Mouse (Mus musculus) midbrain, embryonic 12.5 days (tissue): ENCODE data around the gene Tbc1d13. TPM values are rescaled to one million over a fixed set of nuclear protein-coding genes. Genes with fewer than 3 reads are reported as not detected.
"Not testable (repeated sequence)": the region's sequence is repeated elsewhere in the genome, so short reads cannot be mapped to it uniquely, and the experiment has no call there.

ENCODE experiments used
- ATAC-seq: fragments of 200-750 bp; cut with Nextera tagmentation; 2 replicates; pipeline ENCODE4 v1.8.0; 2017; ENCODE audit warnings: low read depth, moderate TSS enrichment, moderate library complexity; ENCODE audit not compliant: low FRiP score
- H3K27ac ChIP-seq: fragments of 300-500 bp; sonication (generic); replicated peaks from 2 replicates; pipeline ENCODE4 v1.5.1; 2016; ENCODE audit warnings: mild to moderate bottlenecking
- H3K27me3 ChIP-seq: fragments of 300-500 bp; sonication (generic); 2 replicates; pipeline ENCODE4 v1.6.1; 2016; ENCODE audit warnings: mild to moderate bottlenecking
- H3K36me3 ChIP-seq: fragments of 300-500 bp; sonication (generic); 2 replicates; pipeline ENCODE4 v1.6.1; 2016
- H3K4me1 ChIP-seq: fragments of 300-500 bp; sonication (generic); 2 replicates; pipeline ENCODE4 v1.6.1; 2016
- H3K4me2 ChIP-seq: fragments of 300-500 bp; sonication (generic); replicated peaks from 2 replicates; pipeline ENCODE4 v1.6.1; 2016; ENCODE audit warnings: mild to moderate bottlenecking, moderate library complexity
- H3K4me3 ChIP-seq: fragments of 300-500 bp; sonication (generic); 2 replicates; pipeline ENCODE4 v1.5.1; 2016; ENCODE audit warnings: mild to moderate bottlenecking
- H3K9ac ChIP-seq: fragments of 300-500 bp; sonication (generic); replicated peaks from 2 replicates; pipeline ENCODE4 v1.6.1; 2016; ENCODE audit warnings: mild to moderate bottlenecking, moderate library complexity
- H3K9me3 ChIP-seq: fragments of 300-500 bp; sonication (generic); 2 replicates; pipeline ENCODE4 v1.6.1; 2016; ENCODE audit warnings: mild to moderate bottlenecking
- WGBS: fragments of 180-500 bp; shearing (Covaris S2); methylation state at CpG from one replicate; pipeline ENCODE4 v1.1.7; 2016; 5-methylcytosine and 5-hydroxymethylcytosine counted together
- polyA plus RNA-seq: library from polyadenylated mRNA; unstranded; fragments of >200 nt; fragmentation: Nextera tagmentation; extraction: Ambion mirVana; gene quantifications from 2 replicates; pipeline ENCODE4 v1.2.1, GENCODE M21; 2016

Tbc1d13 gene
- polyA plus RNA-seq, 1 experiment from 2014 or later = 11.2 TPM

- peaks cover 8% of the 10 kb centered on the region; the same call in 1 of the 2 replicates for H3K9me3 ChIP-seq
- H3K27me3 ChIP-seq = no peaks in the 10 kb centered on the region
- no peaks in the 10 kb centered on the region for H3K4me1 ChIP-seq
- H3K9ac ChIP-seq = no peak overlapping the region
- H3K4me3 ChIP-seq = no peak overlapping the region
- ATAC-seq = no peak
- H3K4me2 ChIP-seq = no peak overlapping the region
- H3K36me3 ChIP-seq = no peaks in the 10 kb centered on the region
- H3K27ac ChIP-seq = no peak overlapping the region
- WGBS = 61% methylated on average over 4 of the region's 4 CpGs
Measured at GRCm38 (mm10) chr2:30166677-30167076, 33.1 kb downstream of the Tbc1d13 start.

DNA sequence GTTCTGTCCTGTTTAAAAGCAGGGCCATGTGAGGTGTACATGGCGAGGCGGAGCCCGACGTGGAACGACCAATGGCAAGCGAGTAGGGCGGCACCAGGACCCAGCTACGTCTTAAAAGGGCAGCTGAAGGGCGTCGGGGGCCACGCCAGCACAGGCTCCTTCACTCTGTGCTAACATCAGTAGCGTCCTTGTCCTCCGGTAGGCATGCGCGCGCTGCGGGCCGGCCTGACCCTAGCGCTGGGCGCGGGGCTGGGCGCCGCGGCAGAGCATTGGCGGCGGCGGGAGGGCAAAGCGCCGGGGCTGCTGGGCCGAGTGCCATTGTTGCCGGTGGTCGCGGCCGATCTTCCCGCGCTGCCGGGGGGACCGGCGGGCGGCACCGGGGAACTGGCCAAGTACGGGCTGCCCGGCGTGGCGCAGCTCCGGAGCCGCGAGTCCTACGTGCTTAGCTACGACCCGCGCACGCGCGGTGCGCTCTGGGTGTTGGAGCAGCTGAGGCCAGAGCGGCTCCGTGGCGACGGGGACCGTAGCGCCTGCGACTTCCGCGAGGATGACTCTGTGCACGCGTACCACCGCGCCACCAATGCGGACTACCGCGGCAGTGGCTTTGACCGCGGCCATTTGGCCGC, 37.9 kb downstream of the Tbc1d13 start, which contains the start of gene Endog:
Gene Endog (plus strand): TSS at position 123 of the 626 bp plus-strand sequence.
- peaks cover 7% of the 10 kb centered on the region; the same call in 1 of the 2 replicates for H3K9me3 ChIP-seq
- WGBS = under 1% methylated on average over 68 of the region's 75 CpGs

GRCm38 (mm10) chr2:30171997-30172382, 38.4 kb downstream of the Tbc1d13 start:
- Histone ChIP-seq H3K4me3 (peak overlapping the region; percentile 76), H3K36me3 (peaks cover 44% of the 10 kb centered on the region), H3K4me2 (peak overlapping the region; percentile 91), H3K27me3 (peaks cover 11% of the 10 kb centered on the region), H3K9ac (peak overlapping the region; percentile 70), H3K9me3 (0 out of 2 replicates have a peak, but pooled peaks cover 2% of the 10 kb centered on the region), H3K27ac (peak overlapping the region; percentile 90), H3K4me1 (peaks cover 9% of the 10 kb centered on the region)
- WGBS = under 1% methylated on average over 19 of the region's 19 CpGs
- peak; percentile 25; the same call in 1 of the 2 replicates for ATAC-seq

More for the DNA sequence above, 37.9 kb downstream of the Tbc1d13 start, which contains the start of gene Endog:
- H3K4me1 ChIP-seq = peaks cover 8% of the 10 kb centered on the region
- H3K9ac ChIP-seq = peak within 1 kb of the TSS; percentile 70
- ATAC-seq = peak; percentile 94
- peak within 1 kb of the TSS; percentile 91 for H3K4me2 ChIP-seq
- peaks cover 11% of the 10 kb centered on the region for H3K27me3 ChIP-seq
- H3K36me3 ChIP-seq = peaks cover 41% of the 10 kb centered on the region
- H3K4me3 ChIP-seq = peak within 1 kb of the TSS; percentile 76
- peak within 1 kb of the TSS; percentile 90 for H3K27ac ChIP-seq

- ATAC-seq = no peak
- Histone ChIP-seq H3K27me3 (peaks cover 11% of the 10 kb centered on the region), H3K4me1 (peaks cover 17% of the 10 kb centered on the region), H3K36me3 (peaks cover 44% of the 10 kb centered on the region), H3K4me3 (no peak overlapping the region), H3K9ac (no peak overlapping the region), H3K27ac (no peak overlapping the region), H3K4me2 (no peak overlapping the region), H3K9me3 (no peaks in the 10 kb centered on the region)
- WGBS = 96% methylated on average over 20 of the region's 20 CpGs
Measured at GRCm38 (mm10) chr2:30173541-30174240, 40.1 kb downstream of the Tbc1d13 start.

- no peak overlapping the region for H3K4me2 ChIP-seq
- no peak overlapping the region for H3K27ac ChIP-seq
- H3K27me3 ChIP-seq = peaks cover 15% of the 10 kb centered on the region
- no peak for ATAC-seq
- no peak overlapping the region for H3K9ac ChIP-seq
- peaks cover 17% of the 10 kb centered on the region for H3K4me1 ChIP-seq
- peaks cover 44% of the 10 kb centered on the region for H3K36me3 ChIP-seq
- 85% methylated on average over 8 of the region's 8 CpGs for WGBS
- no peaks in the 10 kb centered on the region for H3K9me3 ChIP-seq
- H3K4me3 ChIP-seq = no peak overlapping the region
Measured at GRCm38 (mm10) chr2:30175897-30176296, 42.4 kb downstream of the Tbc1d13 start.

- no peak for ATAC-seq
- Histone ChIP-seq H3K27ac (no peak overlapping the region), H3K4me2 (no peak overlapping the region)
Measured at GRCm38 (mm10) chr2:30176561-30176960, 43.0 kb downstream of the Tbc1d13 start.

DNA sequence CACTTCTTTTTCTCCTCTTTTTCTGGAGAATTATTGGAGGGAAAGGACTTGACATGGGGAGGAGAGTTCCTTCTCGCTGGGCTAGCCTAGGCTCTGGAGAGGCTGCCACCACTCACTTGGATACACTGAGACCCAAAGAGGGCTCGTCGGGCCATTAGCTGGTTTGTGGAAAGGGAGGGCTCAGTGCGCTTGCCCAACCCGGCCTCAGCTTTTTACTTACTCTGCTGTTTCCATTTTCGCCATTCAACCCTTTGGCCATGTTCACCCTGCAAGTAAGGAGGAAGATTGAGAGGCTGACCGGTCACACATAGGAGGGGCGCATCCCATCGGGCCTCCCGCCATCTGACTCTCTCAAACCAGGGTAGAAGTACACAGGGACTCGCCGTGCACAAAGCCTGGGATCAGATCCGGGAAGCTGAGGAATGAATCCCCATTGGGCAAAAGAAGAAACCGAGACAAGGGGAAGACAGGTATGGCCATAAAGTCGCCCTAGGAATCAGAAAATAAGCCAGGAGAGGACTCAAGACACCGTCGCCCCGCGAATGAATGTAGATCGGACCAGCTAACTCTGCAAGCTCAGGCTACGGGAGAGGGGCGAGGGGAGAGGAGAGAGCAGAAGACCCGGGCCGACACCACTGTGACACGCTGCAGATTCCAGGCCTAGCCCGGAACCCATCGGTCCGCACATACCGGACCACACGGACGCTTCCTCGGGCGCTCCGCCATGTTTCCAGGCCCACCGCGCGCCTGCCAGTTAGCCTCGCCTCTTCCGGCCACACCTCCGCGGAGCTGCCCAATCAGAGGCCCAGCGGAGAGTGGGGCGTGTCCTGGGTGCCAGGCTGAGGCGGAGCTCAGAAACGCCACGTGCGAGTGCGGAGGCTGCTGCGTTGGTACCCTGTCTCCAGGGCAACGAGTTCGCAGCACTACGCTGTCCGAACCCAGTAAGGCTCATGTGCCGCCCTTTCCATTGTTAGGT, 44.4 kb downstream of the Tbc1d13 start, which contains the start of gene Spout1:
Gene Spout1 (minus strand): TSS at position 760 of the 976 bp plus-strand sequence.
- peaks cover 10% of the 10 kb centered on the region for H3K4me1 ChIP-seq
- peaks cover 38% of the 10 kb centered on the region for H3K36me3 ChIP-seq
- peak within 1 kb of the TSS; percentile 91 for H3K4me2 ChIP-seq
- peak within 1 kb of the TSS; percentile 67 for H3K9ac ChIP-seq
- H3K4me3 ChIP-seq = peak within 1 kb of the TSS; percentile 64
- no peaks in the 10 kb centered on the region for H3K9me3 ChIP-seq
- peaks cover 9% of the 10 kb centered on the region for H3K27me3 ChIP-seq
- ATAC-seq = peak; percentile 99
- no peak within 1 kb of the TSS for H3K27ac ChIP-seq
- 4% methylated on average over 52 of the region's 54 CpGs for WGBS

More at GRCm38 (mm10) chr2:30176561-30176960, 43.0 kb downstream of the Tbc1d13 start:
- 98% methylated on average over 2 of the region's 2 CpGs for WGBS
- peaks cover 15% of the 10 kb centered on the region for H3K27me3 ChIP-seq
- no peaks in the 10 kb centered on the region for H3K9me3 ChIP-seq
- no peak overlapping the region; the same call in 1 of the 2 replicates for H3K4me3 ChIP-seq
- H3K4me1 ChIP-seq = peaks cover 17% of the 10 kb centered on the region
- H3K36me3 ChIP-seq = peaks cover 44% of the 10 kb centered on the region
- H3K9ac ChIP-seq = no peak overlapping the region

- peak overlapping the region; percentile 64 for H3K4me3 ChIP-seq
- not testable (repeated sequence) for H3K9me3 ChIP-seq, ATAC-seq, H3K4me1 ChIP-seq, H3K27me3 ChIP-seq, H3K9ac ChIP-seq, H3K27ac ChIP-seq
- peak overlapping the region; percentile 91 for H3K4me2 ChIP-seq
- H3K36me3 ChIP-seq = peaks cover 31% of the 10 kb centered on the region
- WGBS = 47% methylated on average over 7 of the region's 7 CpGs
Measured at GRCm38 (mm10) chr2:30178711-30179110, 45.2 kb downstream of the Tbc1d13 start.

GRCm38 (mm10) chr2:30182424-30182823, 48.9 kb downstream of the Tbc1d13 start:
- no peak overlapping the region for H3K9ac ChIP-seq
- WGBS = 89% methylated on average over 2 of the region's 2 CpGs
- no peak for ATAC-seq

GRCm38 (mm10) chr2:30183721-30184120, 50.2 kb downstream of the Tbc1d13 start:
- Histone ChIP-seq H3K27me3 (0 out of 2 replicates have a peak, but pooled peaks cover 5% of the 10 kb centered on the region), H3K4me1 (no peaks in the 10 kb centered on the region), H3K9me3 (no peaks in the 10 kb centered on the region), H3K9ac (no peak overlapping the region), H3K4me3 (no peak overlapping the region), H3K27ac (no peak overlapping the region), H3K36me3 (peaks cover 8% of the 10 kb centered on the region; the same call in 1 of the 2 replicates), H3K4me2 (no peak overlapping the region)
- ATAC-seq = no peak
- 85% methylated on average over 3 of the region's 3 CpGs for WGBS

More at GRCm38 (mm10) chr2:30182424-30182823, 48.9 kb downstream of the Tbc1d13 start:
- no peak overlapping the region for H3K27ac ChIP-seq
- peaks cover 8% of the 10 kb centered on the region; the same call in 1 of the 2 replicates for H3K36me3 ChIP-seq
- H3K4me3 ChIP-seq = no peak overlapping the region
- 0 out of 2 replicates have a peak, but pooled peaks cover 5% of the 10 kb centered on the region for H3K27me3 ChIP-seq
- no peaks in the 10 kb centered on the region for H3K9me3 ChIP-seq
- H3K4me2 ChIP-seq = no peak overlapping the region
- H3K4me1 ChIP-seq = peaks cover 4% of the 10 kb centered on the region

DNA sequence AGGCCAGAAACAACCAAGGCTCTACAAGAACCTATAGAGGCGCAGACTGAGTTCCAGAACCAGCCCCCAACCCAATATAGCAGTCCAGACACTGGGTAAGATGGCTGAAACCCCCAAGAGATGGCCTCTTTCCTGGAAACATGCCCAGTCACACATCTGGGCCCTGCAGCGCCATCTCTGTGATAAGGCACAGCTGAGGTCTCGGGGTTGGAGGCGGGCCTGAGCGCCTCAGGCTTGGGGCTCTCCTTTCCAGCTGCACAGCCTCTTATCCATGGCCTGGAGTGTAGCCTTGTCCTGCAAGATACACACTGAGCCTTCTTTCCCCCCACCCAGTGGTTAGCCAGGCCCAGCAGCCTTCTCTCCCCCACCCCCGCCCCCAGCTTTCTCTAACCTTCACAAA, 51.7 kb downstream of the Tbc1d13 start:
- no peaks in the 10 kb centered on the region for H3K9me3 ChIP-seq
- H3K27ac ChIP-seq = no peak overlapping the region
- H3K36me3 ChIP-seq = peaks cover 12% of the 10 kb centered on the region; the same call in 1 of the 2 replicates
- 0 out of 2 replicates have a peak, but pooled peaks cover 2% of the 10 kb centered on the region for H3K27me3 ChIP-seq
- ATAC-seq = no peak
- no peak overlapping the region for H3K9ac ChIP-seq
- WGBS = 92% methylated on average over 6 of the region's 6 CpGs
- no peaks in the 10 kb centered on the region for H3K4me1 ChIP-seq
- no peak overlapping the region for H3K4me3 ChIP-seq
- no peak overlapping the region for H3K4me2 ChIP-seq
